Mouse (Mus musculus) small intestine, adult 2 months (tissue): ENCODE data around the gene Galnt14.

Experiments
- CTCF ChIP-seq: fragments of 200-500 bp; IDR thresholded peaks from 2 replicates; pipeline ENCODE4 v1.5.1; 2012; ENCODE audit warnings: low read depth, mild to moderate bottlenecking, control low read depth, inconsistent platforms, low read length, moderate library complexity, mixed read lengths; ENCODE audit not compliant: insufficient replicate concordance, insufficient read length; ENCODE audit errors: extremely low read depth
- POLR2A ChIP-seq: fragments of 200-500 bp; IDR thresholded peaks from 2 replicates; pipeline ENCODE4 v1.6.1; 2012; ENCODE audit warnings: low read depth, mild to moderate bottlenecking, control low read depth, inconsistent platforms, low read length, moderate library complexity

DNA sequence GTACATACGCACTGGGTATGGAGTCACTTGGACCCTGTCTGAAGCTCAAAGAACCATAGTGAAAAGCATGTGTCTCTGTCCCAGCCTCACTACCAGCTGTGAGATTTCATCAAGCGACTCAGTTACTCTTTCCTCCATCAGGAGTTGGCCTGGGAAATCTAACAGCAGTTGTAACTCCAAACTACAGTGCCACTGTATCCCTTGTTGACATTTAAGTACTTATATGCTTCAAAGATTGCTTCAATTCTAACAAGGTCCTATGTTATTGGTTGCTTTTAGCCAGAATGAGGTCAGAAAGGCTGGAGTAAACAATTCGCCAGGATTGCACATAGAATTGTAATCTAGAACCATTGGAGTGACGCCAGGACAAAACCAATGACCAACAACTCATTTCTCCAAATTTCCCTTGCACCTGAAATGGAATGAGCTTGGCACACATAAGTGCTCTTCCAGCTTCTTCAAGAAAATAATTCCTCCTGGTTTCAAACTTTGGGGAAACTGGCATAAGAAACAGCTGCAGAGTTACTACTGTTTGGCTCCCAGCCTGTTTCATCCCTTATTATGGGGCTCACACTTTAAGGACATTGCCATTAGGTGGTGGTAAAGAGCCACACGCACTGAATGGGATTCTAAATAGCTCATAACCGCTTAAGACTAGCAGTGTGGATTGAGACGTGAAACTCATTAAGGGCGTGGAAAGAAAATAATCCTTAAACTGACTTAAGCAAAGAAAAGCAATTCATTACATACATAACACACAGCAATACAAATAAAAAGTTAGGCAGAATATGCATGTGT, 13.8 kb upstream of the Galnt14 start:
- TF ChIP-seq CTCF (no peak), POLR2A (no peak)
